Mouse (Mus musculus): Measurements from ENCODE around the gene Abcd3.

DNA sequence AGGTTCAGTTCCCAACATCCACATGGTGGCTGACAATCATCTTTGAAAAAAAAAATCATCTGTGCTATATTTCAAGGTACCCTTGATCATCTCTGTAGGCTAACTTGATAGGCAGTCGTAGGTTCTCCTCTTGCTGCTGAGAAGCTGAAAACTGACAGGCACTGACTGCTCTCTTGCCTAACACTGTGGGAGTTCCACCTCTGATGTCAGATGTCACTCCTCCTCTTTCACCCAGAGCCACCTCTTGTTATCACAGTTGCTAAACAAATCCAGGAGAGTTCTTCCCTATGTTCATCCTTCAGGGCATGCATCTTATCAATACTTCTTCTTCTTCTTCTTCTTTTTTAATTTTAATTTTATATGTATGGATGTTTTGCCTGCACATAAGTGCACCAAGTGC, 10.0 kb upstream of the Abcd3 start:
- no peak for TF ChIP-seq CTCF (IDR thresholded peaks at IDR 0.05; ENCODE audit: control insufficient read depth, insufficient read depth, insufficient replicate concordance, low read depth, low read length)
- no peak for TF ChIP-seq POLR2A (IDR thresholded peaks at IDR 0.05; ENCODE audit: control insufficient read depth, low read depth, low read length)
